Mouse (Mus musculus) testis, adult 2 months (tissue): ENCODE data around the gene Chst7.

Source experiments
- CTCF ChIP-seq: fragments of 200-500 bp; IDR thresholded peaks from 2 replicates; pipeline ENCODE4 v1.5.1; 2012; ENCODE audit warnings: low read depth, mild to moderate bottlenecking, inconsistent platforms, low read length, moderate library complexity; ENCODE audit not compliant: control insufficient read depth, insufficient read depth, insufficient replicate concordance
- POLR2A ChIP-seq: fragments of 200-500 bp; IDR thresholded peaks from 2 replicates; pipeline ENCODE4 v1.6.1; 2012; ENCODE audit warnings: low read depth, mild to moderate bottlenecking, inconsistent platforms, low read length, moderate library complexity; ENCODE audit not compliant: control insufficient read depth

- TF ChIP-seq POLR2A, result no peak
- no peak for TF ChIP-seq CTCF
Observed at GRCm38 (mm10) chrX:20060769-20061315, 1.5 kb downstream of the Chst7 start.
